Mouse (Mus musculus): ENCODE measurements at regions not wholly inside any gene's neighbourhood (a gene's known extent, or its start where the extent isn't known, plus 50 kb on each side); places are given as distances from the start of the nearest gene placed in this dataset.

DNA sequence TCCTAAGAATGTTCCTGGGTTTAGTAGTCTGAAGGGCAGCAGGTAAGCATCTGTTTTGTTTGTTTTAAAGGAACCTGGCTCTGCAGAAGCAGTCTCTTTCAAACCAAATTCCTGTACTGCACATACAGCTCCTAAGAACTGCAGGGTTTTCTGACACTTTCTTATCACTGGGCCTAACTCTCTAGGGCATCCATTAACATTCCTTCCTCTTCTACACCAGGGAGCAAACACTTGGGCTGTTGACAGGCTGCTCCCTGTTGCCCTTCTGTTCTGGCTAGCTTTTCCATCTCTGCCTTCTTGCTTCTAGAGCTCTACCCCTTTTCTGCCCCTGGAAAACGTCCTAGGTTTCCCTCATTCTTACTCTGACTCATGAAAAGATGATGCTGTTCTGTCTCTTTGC is 345.5 kb upstream of the Cwc22 start:
- no peak for TF ChIP-seq CTCF (IDR thresholded peaks at IDR 0.05)
- TF ChIP-seq EP300 (IDR thresholded peaks at IDR 0.05), result no peak

Measured in lung, postnatal 0 days (tissue).